Mouse (Mus musculus) intestine, postnatal 0 days (tissue): ENCODE measurements around the gene Zfp423. TPM values are rescaled to one million over a fixed set of nuclear protein-coding genes. Genes with fewer than 3 reads are reported as not detected.

ENCODE experiments used
- ATAC-seq: fragments of 200-750 bp; cut with Nextera tagmentation; 2 replicates; pipeline ENCODE4 v1.8.0; 2017; ENCODE audit warnings: mild to moderate bottlenecking, moderate TSS enrichment, moderate library complexity
- H3K27ac ChIP-seq: fragments of 300-500 bp; sonication (generic); 2 replicates; pipeline ENCODE4 v1.5.1; 2014; ENCODE audit warnings: mild to moderate bottlenecking, low read depth, low read length, moderate library complexity
- H3K27me3 ChIP-seq: fragments of 300-500 bp; sonication (generic); replicated peaks from 2 replicates; pipeline ENCODE4 v1.6.1; 2014; ENCODE audit warnings: low read length, mixed read lengths; ENCODE audit not compliant: control insufficient read depth, insufficient read depth
- H3K36me3 ChIP-seq: fragments of 300-500 bp; sonication (generic); 2 replicates; pipeline ENCODE4 v1.6.1; 2014; ENCODE audit warnings: mild to moderate bottlenecking, moderate library complexity; ENCODE audit not compliant: control insufficient read depth, insufficient read depth
- H3K4me1 ChIP-seq: fragments of 300-500 bp; sonication (generic); replicated peaks from 2 replicates; pipeline ENCODE4 v1.6.1; 2014; ENCODE audit warnings: antibody characterized with exemption, low read length, mixed read lengths; ENCODE audit not compliant: control insufficient read depth, insufficient read depth
- H3K4me2 ChIP-seq: fragments of 300-500 bp; sonication (generic); replicated peaks from 2 replicates; pipeline ENCODE4 v1.6.1; 2014; ENCODE audit warnings: low read depth, mild to moderate bottlenecking, moderate library complexity
- H3K4me3 ChIP-seq: fragments of 300-500 bp; sonication (generic); 2 replicates; pipeline ENCODE4 v1.5.1; 2014; ENCODE audit warnings: low read depth, low read length
- H3K9ac ChIP-seq: fragments of 300-500 bp; sonication (generic); 2 replicates; pipeline ENCODE4 v1.6.1; 2014; ENCODE audit warnings: mild to moderate bottlenecking, low read depth, low read length
- H3K9me3 ChIP-seq: fragments of 300-500 bp; sonication (generic); 2 replicates; pipeline ENCODE4 v1.6.1; 2016; ENCODE audit warnings: mixed run types; ENCODE audit not compliant: control insufficient read depth
- CTCF ChIP-seq: sonication (generic); IDR thresholded peaks from 2 replicates; pipeline ENCODE4 v1.5.1; 2016; ENCODE audit warnings: low read depth, mild to moderate bottlenecking, control low read depth, antibody characterized with exemption, moderate library complexity
- WGBS: fragments of 180-500 bp; shearing (Covaris S2); extraction: QIAGEN DNeasy Blood & Tissue Kit; methylation state at CpG from one replicate; pipeline ENCODE4 v1.1.7; 2014; 5-methylcytosine and 5-hydroxymethylcytosine counted together
- polyA plus RNA-seq: library from polyadenylated mRNA; unstranded; fragments of >200 nt; fragmentation: Nextera tagmentation; extraction: Ambion mirVana; gene quantifications from 2 replicates; pipeline ENCODE4 v1.2.1, GENCODE M21; 2015

Gene Zfp423
- polyA plus RNA-seq, 1 experiment from 2014 or later: 1.6 TPM

- Histone ChIP-seq H3K4me3 (no peak overlapping the region), H3K36me3 (no peaks in the 10 kb centered on the region), H3K27me3 (0 out of 2 replicates have a peak, but pooled peaks cover 5% of the 10 kb centered on the region), H3K9ac (no peak overlapping the region), H3K4me2 (peak overlapping the region; percentile 48), H3K4me1 (no peaks in the 10 kb centered on the region), H3K27ac (no peak overlapping the region), H3K9me3 (no peaks in the 10 kb centered on the region)
- ATAC-seq: no peak
- TF ChIP-seq CTCF: no peak
- whole genome bisulfite sequencing: 15% methylated on average over 11 of the region's 11 CpGs
These were observed 251.2 kb downstream of the Zfp423 start for GRCm38 (mm10) chr8:87708127-87708637.

- H3K27ac ChIP-seq: no peak overlapping the region
- no peak overlapping the region for H3K4me3 ChIP-seq
- no peak overlapping the region for H3K9ac ChIP-seq
- H3K27me3 ChIP-seq: 0 out of 2 replicates have a peak, but pooled peaks cover 8% of the 10 kb centered on the region
- 84% methylated on average over 17 of the region's 17 CpGs for WGBS
- no peak for TF ChIP-seq CTCF
- no peaks in the 10 kb centered on the region for H3K9me3 ChIP-seq
- ATAC-seq: no peak
- no peak overlapping the region for H3K4me2 ChIP-seq
- H3K36me3 ChIP-seq: no peaks in the 10 kb centered on the region
- H3K4me1 ChIP-seq: no peaks in the 10 kb centered on the region
These were observed 252.2 kb downstream of the Zfp423 start for GRCm38 (mm10) chr8:87707176-87707575.

DNA sequence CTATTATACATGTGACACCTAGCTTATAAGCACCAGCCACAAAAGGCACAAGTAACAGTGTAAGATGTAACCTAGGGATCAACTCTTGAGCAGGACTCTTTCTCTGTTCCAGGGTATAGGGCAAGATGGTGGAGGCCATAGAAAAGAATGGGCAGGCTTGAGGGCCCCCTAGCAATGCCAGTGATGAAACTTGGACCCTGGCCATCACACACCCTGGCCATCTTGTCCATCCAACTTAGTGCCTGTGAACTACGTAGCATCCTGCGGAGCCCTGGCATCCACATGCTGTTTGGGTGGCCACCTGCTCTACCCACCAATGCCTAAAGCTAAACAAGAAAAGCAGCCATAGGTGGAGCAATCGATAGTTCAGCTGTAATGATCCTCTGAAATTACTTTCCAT is 254.6 kb downstream of the Zfp423 start:
- Histone ChIP-seq H3K36me3 (no peaks in the 10 kb centered on the region), H3K4me3 (no peak overlapping the region)
- 92% methylated on average over 3 of the region's 3 CpGs for WGBS

GRCm38 (mm10) chr8:87702790-87703311 is 256.5 kb downstream of the Zfp423 start:
- no peak overlapping the region for H3K9ac ChIP-seq
- no peak for ATAC-seq
- no peak overlapping the region for H3K27ac ChIP-seq
- WGBS: 34% methylated on average over 10 of the region's 10 CpGs
- H3K9me3 ChIP-seq: no peaks in the 10 kb centered on the region
- 0 out of 2 replicates have a peak, but pooled peaks cover 8% of the 10 kb centered on the region for H3K27me3 ChIP-seq
- H3K4me1 ChIP-seq: no peaks in the 10 kb centered on the region
- no peak overlapping the region for H3K4me2 ChIP-seq
- no peak for TF ChIP-seq CTCF
- no peak overlapping the region for H3K4me3 ChIP-seq
- no peaks in the 10 kb centered on the region for H3K36me3 ChIP-seq

More for the DNA sequence above, 254.6 kb downstream of the Zfp423 start:
- Histone ChIP-seq H3K27ac (no peak overlapping the region), H3K27me3 (0 out of 2 replicates have a peak, but pooled peaks cover 8% of the 10 kb centered on the region), H3K4me1 (no peaks in the 10 kb centered on the region), H3K9me3 (no peaks in the 10 kb centered on the region), H3K4me2 (no peak overlapping the region), H3K9ac (no peak overlapping the region)
- TF ChIP-seq CTCF: no peak
- no peak for ATAC-seq

GRCm38 (mm10) chr8:87702051-87702521 is 257.3 kb downstream of the Zfp423 start:
- Histone ChIP-seq H3K4me3 (no peak overlapping the region), H3K9me3 (no peaks in the 10 kb centered on the region), H3K4me2 (no peak overlapping the region), H3K36me3 (no peaks in the 10 kb centered on the region), H3K27me3 (0 out of 2 replicates have a peak, but pooled peaks cover 4% of the 10 kb centered on the region), H3K9ac (no peak overlapping the region), H3K4me1 (no peaks in the 10 kb centered on the region), H3K27ac (no peak overlapping the region)
- 38% methylated on average over 8 of the region's 8 CpGs for WGBS
- ATAC-seq: no peak
- TF ChIP-seq CTCF: no peak

DNA sequence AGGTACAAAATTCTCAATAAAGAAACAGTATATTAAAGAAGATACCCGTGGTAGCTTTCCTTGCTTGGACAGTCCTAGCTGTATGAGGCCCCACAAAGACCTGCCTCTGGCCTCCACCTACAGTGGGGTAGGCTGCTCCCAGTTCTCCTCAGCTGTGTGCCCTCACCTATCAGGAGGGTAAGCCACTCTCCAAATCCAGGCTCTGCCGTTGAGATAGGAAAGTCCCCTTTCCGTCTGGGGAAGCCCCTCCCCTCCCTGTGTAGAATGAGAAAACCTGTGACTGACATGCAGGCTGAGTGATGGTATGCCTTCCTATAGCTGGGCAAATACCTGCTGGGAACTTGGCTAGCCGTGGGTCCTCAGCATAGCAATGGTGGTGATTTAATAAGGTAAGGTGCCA is 257.8 kb downstream of the Zfp423 start:
- ATAC-seq: no peak
- WGBS: 62% methylated on average over 4 of the region's 4 CpGs

More for the DNA sequence above, 257.8 kb downstream of the Zfp423 start:
- Histone ChIP-seq H3K9me3 (no peaks in the 10 kb centered on the region), H3K4me3 (no peak overlapping the region), H3K36me3 (no peaks in the 10 kb centered on the region), H3K27me3 (0 out of 2 replicates have a peak, but pooled peaks cover 3% of the 10 kb centered on the region), H3K4me2 (no peak overlapping the region), H3K9ac (no peak overlapping the region), H3K27ac (no peak overlapping the region), H3K4me1 (no peaks in the 10 kb centered on the region)
- no peak for TF ChIP-seq CTCF
